Mouse (Mus musculus) myocyte (in vitro differentiated cells): ENCODE measurements at regions not wholly inside any gene's neighbourhood (a gene's known extent, or its start where the extent isn't known, plus 50 kb on each side); places are given as distances from the start of the nearest gene placed in this dataset.

Experiments used
- CEBPB ChIP-seq: IDR thresholded peaks from 2 replicates; pipeline ENCODE4 v1.6.1; 2011; ENCODE audit warnings: mild to moderate bottlenecking, moderate library complexity; ENCODE audit not compliant: poor library complexity, insufficient read depth, severe bottlenecking
- E2F4 ChIP-seq: IDR thresholded peaks from one replicate; pipeline ENCODE4 v1.6.1; 2011; ENCODE audit warnings: mild to moderate bottlenecking, control low read depth, moderate library complexity; ENCODE audit not compliant: insufficient read depth
- MAX ChIP-seq: IDR thresholded peaks from one replicate; pipeline ENCODE4 v1.6.1; 2011; ENCODE audit warnings: low read depth, mild to moderate bottlenecking, control low read depth
- POLR2A ChIP-seq: IDR thresholded peaks from one replicate; pipeline ENCODE4 v1.6.1; 2011; ENCODE audit warnings: low read depth, mild to moderate bottlenecking, control low read depth, moderate library complexity; ENCODE audit not compliant: insufficient read length
- USF1 ChIP-seq: IDR thresholded peaks from one replicate; pipeline ENCODE4 v1.6.1; 2011; ENCODE audit warnings: low read depth, mild to moderate bottlenecking, control low read depth, moderate library complexity

- TF ChIP-seq POLR2A (no peak), USF1 (no peak), MAX (no peak), CEBPB (no peak), E2F4 (no peak)
Observed at GRCm38 (mm10) chr3:9110741-9111140, 499.1 kb downstream of the Zfp704 start.
